Mouse (Mus musculus) thymus, postnatal 36 days (tissue): ENCODE results near the gene Rab4b.

Source experiments
- DNase-seq, 2 experiments: peaks; one replicate each; pipeline ENCODE4 v3.0.0; 2022; ENCODE audit warnings: mixed read lengths in 2 of 2

The Rab4b gene

DNA sequence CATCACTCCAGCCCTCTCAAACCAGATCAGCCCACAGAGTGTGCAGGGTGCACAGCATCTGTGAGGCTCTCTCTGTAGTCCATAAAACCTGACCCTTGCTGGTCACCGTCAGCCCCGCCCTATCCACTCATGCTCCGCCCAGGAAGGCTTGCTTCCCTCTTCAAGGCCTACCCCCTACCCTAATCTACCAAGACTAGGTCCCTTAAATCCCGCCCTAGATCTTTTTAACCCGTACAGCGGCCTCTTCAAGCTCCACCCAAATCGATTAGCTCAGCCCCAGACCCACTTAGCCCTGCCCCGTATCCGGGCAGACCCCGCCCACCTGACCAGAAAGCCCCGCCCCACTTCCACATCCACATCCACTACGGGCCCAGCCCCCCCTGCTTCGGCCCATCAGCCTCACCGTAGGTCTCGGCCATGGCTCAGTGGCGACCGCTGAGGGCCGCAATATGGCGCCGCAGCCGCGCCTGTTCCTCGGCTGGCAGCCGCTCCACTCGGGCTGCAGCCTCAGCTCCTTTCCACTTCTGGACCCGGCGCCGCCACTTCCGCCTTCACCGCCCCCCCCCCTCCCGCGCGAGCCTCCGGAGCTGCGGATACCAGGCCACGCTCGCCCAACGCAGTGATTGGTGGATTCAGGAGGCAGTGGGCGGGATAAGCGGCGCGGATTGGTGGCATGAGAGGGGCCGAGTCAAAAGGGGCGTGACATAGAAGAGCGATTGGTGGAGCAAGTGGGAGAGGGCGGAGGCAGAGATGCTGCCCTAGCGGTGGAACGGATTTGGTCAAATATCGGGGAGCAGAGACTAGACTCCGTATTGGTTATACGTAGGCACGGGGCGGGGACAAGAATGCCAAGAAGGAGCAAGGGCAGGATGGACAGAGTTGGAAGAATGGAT lies at the start of gene Rab4b:
Rab4b (minus strand) TSS at position 573 of the 893 bp plus-strand sequence.
- peak; percentile 99 to 100 for DNase-seq

DNA sequence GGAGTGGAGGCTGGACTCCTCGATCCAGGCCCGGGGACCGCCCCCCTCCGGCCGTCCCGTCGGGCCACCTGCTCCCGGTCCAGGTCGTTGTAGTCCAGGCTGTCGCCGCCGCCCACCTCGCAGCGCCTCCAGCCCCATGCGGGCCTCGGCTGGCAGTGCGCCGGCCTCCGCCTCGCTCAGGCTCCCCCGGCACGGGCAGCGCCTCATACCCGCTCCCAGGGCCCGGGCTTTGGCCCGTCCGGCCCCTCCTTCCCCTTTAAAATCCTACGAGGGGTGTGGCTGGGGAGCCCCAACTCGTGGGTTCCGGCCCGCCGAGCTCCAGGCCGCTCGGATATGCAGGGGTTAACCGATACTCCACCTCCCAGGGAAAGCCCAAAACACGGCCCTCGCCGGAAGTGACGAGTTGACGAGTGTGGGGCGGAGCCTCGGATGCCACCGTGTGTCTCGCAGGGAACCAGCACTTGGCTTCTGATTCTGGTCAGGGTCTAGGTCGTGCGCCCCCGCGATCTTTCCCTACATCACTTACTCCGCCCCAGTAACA lies 49.7 kb upstream of the Rab4b start, which contains the start of gene Itpkc:
Itpkc (minus strand) TSS at position 381 of the 541 bp plus-strand sequence.
- peak; percentile 88 to 91 for DNase-seq

DNA sequence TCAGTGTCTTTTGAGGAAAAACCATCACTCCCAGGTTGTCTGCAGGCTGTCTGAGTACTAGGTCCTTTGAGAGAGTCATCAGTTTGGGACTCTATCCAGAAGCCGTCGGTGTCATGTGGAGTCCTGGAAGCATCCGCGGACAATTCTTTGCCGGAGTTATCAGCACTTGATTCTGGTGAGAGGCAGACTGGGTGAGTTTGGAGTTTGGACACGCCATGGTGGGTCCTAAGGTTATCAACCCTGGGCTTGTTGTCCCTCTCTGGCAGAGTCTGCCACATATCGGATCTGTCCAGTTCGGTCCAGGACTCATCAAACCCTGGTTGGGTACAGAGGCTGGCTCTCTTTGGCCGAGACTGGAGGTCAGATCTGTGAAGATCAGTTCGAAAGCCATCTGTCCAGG lies 49.0 kb upstream of the Rab4b start:
- DNase-seq = no peak

- DNase-seq = no peak
These were observed 48.6 kb upstream of the Rab4b start for GRCm38 (mm10) chr7:27227276-27227675.

GRCm38 (mm10) chr7:27224877-27225575 lies 46.3 kb upstream of the Rab4b start:
- DNase-seq = no peak

GRCm38 (mm10) chr7:27222538-27222937 lies 43.8 kb upstream of the Rab4b start:
- no peak for DNase-seq

DNA sequence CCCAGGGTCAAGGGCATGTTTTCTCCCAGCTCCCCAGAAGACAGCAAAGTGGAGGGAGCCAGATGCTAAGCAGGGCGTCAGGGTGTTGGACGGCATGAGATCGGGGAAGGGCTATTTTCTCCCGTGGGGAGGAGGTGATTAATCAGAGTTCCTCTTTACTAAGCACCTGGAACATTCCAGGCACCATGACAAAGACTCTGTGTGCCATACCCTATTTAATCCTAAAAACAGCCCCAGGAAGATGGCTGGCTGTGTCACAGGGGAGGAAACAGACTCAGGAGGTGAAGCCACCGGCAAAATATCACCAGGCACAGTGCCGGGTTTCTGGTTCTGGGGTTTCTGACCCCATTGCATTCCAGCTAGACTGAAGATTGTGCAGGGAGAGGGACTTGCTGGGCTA lies 43.2 kb upstream of the Rab4b start:
- no peak for DNase-seq

- no peak for DNase-seq
These were observed 41.2 kb upstream of the Rab4b start for GRCm38 (mm10) chr7:27219937-27220336.

GRCm38 (mm10) chr7:27218586-27218985 lies 39.9 kb upstream of the Rab4b start:
- DNase-seq = no peak

DNA sequence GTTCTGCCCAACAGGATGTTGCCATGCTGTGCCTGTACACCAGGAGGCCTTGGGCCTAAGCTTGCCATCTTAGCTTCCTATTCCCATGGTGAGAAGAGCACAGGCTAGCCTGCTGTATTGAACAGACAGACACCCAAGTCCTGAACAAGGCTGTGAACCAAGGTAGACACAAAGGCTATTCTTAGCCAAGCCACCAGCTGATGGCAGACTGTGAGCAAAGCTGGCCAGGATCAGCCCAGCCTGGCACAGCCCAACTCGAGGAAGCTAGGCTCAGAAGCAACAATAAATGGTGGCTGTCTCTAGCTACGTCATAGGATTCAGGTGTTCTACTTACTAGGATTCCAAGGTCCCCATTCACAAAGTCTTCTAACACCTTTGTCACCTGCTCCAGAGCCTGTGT lies 33.9 kb upstream of the Rab4b start:
- DNase-seq = no peak

DNA sequence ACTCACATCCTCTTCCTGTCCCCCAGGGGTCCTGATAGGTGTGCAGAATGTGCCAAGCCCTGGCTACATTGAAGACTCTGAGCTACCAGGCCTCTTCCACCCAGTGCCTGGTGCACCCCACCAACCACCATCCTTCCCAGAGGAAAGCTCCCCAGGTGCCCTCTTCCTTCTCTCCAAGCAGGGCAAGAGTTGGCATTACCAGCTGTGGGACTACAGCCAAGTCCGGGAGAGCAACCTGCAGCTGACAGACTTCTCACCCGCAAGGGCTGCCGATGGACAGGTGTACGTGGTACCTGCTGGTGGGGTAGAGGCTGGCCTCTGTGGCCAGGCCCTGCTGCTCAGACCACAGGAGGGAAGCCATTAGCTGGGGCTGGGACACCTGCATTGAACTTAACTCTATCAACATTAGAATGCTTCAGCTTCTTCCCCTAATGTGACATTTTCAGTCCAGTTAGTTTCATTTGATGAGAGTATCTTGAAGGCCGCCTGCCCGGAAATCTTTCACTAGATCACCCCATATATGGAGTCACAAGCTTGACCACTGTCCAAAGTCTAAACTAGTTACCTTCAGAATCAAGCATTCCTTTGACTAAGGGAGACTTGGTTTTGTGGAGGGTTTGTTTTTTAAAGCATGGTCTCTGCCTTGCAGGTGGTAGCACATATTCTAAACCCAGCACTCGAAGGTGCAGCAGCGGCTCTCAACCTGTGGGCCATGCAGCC lies 25.2 kb upstream of the Rab4b start:
- no peak for DNase-seq

GRCm38 (mm10) chr7:27198779-27199178 lies 20.1 kb upstream of the Rab4b start:
- DNase-seq = no peak

DNA sequence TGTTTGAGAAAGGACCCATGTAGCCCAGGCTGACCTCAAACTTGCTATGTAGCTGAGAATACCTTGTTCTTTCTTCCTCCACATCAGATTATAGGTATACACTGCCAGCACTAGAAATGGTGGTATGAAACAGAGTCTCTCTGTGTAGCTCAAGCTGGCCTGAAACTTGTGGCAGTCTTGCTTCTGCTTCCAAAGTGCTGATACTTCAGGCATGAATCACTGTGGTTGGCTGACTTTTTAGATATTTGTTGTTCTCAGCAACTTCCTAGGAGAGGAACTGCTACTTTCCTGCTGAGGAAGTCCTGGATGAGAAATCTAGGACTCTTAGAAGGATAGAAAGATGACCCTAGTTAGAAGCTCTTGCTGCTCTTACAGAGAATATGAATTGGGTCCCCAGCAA lies 19.7 kb upstream of the Rab4b start:
- DNase-seq = no peak

DNA sequence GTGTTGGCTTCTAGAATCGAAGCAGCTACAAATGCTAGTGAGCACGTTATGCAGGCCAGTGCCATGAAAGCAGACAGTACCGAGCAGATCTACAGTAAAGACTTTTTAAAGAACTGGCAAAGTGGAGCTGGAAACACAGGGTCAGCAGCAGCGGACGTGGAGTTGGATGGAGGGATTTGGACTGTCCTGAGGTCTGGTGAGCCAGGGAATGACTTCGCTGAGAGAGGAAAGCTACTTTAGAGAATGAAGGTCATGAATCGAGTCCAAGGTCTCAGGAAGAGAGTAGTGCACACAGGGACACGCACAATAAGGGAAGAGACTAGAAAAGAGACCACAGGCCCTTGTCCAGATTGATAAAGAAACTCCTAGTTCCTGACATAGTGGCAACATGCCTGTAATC lies 18.9 kb upstream of the Rab4b start:
- DNase-seq = no peak

GRCm38 (mm10) chr7:27197136-27197535 lies 18.4 kb upstream of the Rab4b start:
- DNase-seq = no peak

- DNase-seq = peak; percentile 89 to 97
These were observed 17.2 kb upstream of the Rab4b start, which contains the start of the genes BC024978 and Snrpa for GRCm38 (mm10) chr7:27195681-27196611. Gene BC024978 (plus strand): TSS chr7:27195781. Gene Snrpa (minus strand): TSS chr7:27196271.

DNA sequence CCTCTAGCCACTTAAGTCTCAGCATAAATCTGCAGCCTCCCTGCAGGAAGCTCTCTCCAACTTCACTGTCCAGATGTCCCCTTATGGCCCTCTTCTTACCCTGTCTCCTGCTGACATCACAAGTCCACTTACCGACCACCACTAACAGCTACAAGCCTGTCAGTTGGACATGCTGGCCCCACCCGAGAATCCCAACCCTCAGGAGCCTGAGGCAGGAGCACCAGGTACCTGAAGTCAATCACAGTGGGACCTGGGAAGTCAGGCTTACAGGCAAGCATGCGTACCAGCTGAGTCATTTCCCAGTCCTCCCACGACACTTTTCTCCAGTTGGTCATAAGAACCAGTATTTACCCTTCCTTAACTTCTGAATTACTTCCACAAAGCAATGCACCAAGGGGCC lies 15.0 kb upstream of the Rab4b start:
- no peak for DNase-seq

DNA sequence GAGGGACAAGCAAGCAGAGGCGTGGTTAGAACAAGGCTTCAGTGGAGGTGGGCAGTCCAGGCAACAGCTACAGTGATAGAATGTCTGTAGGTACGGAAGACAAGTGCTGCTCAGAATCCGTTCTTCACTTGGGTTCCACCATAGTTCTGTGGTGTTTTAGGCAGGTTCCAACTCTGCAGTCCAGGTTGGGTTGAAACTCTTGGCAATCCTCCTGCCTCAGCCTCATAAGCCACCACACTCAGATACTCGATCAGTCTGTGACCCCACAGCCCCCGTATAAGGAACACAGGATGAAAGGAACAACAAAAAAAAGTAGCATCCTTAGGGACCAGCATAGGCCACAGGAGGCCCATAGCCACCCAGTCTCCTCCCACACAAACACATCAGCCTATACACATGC lies 13.7 kb upstream of the Rab4b start:
- DNase-seq = no peak

DNA sequence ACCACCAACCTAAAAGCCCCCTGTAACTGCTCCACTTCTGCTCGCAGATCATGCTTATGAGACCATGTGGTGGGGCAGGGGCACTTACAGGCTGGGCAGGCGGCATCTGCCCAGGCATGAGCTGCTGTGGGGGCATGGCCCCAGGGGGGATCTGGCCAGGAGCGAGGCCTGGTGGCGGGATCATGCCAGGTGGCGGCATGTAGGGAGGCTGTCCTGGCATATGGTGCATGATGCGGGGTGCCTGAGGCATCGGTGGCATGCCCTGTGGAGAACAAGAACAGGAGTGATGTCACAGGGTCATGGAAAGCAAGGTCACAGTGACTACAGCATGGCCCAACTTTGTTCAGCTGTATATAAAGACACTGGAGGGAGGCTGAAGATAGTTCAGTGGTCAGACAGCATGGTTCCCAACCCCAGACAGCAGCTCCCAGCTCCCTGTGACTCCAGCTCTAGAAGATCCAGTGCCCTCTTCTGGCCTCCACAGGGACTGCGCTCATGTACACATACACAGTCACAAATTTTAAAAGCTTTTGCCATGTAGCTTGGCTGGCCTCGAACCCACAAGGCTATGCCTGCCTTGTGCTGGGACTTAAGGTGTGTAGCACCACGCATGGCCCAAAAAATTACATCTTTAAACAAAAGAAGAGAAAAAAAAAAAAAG lies 10.7 kb upstream of the Rab4b start:
- DNase-seq = no peak

- DNase-seq = no peak
These were observed 7.3 kb upstream of the Rab4b start for GRCm38 (mm10) chr7:27185986-27186385.

DNA sequence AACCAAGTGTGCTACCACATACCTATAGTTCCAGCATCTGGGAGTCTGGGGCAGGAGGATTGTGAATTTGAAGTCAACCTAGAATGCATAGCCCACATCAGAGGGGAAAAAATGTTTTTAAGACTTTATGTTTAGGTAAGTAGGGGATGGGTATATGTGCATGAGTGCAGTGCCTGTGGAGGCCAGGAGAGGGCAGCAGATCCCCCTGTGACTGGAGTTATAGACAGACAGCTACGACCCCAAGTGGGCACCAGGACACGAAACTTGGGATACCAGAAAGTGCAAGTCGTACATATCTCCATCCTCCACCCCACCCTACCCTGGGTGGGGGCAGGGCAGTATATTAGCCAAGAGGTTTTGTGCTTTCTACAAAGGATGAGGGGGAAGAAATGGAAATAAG lies 6.3 kb upstream of the Rab4b start:
- peak; percentile 42 to 50 for DNase-seq
